Mouse (Mus musculus): Measurements from ENCODE around the gene Ak8. TPM values are rescaled to one million over a fixed set of nuclear protein-coding genes. Genes with fewer than 3 reads are reported as not detected.

Gene Ak8
- 0.33 and 0.77 TPM in 2 replicates for polyA plus RNA-seq (2014; fragmentation: Nextera tagmentation; extraction: Ambion mirVana)

DNA sequence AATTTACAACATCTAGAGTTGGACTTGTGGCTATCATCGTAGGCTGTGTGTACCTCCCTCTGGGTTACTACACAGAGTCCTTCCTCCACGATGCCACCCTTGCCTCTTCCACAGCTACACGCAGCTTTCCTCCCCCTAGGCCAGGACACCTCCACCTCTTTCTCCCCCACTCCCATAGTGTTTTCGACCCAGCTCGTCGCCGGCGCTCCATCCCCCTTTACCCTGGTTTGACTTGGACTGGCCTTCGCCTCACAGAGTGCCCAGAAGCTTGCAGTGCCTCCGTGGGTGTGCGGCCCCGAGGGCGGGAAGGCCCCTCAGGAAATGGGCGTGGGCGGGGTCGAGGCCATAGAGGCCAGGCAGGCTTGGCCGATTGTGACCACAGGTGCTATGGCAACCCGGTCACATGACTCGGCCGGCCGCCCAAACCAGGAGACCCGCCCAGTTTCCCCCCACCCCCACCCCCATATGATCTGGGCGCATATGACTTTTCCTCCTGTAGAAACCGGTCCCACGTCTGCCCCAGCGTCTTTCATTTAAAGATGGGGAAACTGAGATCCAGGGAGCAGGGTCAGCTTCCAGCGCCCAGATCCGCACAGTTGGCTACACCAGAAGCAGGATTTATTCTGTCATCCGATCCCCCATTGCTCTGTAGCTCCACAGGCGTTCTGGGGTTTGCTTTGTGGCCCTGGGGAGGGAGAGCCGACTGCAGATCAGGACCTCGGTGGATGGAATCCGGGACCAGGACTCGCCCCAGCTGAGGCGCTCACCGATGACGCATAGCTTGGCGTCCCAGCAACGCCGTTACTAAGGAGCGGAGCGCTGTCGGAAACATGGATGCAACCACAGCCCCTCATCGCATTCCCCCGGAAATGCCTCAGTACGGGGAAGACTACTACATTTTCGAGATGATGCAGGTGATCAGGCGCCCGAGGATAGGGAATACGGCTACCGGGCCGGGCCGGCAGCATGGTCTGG lies at the start of gene Ak8, which contains the start of gene Spaca9:
Gene Ak8 (plus strand): TSS at position 804 of the 975 bp plus-strand sequence.
Gene Spaca9 (minus strand): TSS at position 367 of the 975 bp plus-strand sequence.
- H3K27me3 ChIP-seq (ENCODE audit: control insufficient read depth, insufficient read depth, low read length) = no peaks in the 10 kb centered on the region
- 1% methylated on average over 53 of the region's 53 CpGs for WGBS
- H3K36me3 ChIP-seq (ENCODE audit: control insufficient read depth, insufficient read depth, low read length) = no peaks in the 10 kb centered on the region
- DNase-seq (ENCODE audit: low spot score, missing footprints) = peak; percentile 98
- H3K9me3 ChIP-seq (ENCODE audit: control insufficient read depth, low read length) = no peaks in the 10 kb centered on the region
- no peak within 1 kb of the TSS for H3K27ac ChIP-seq (ENCODE audit: low read depth, low read length)
- H3K9ac ChIP-seq (ENCODE audit: low read length) = peak within 1 kb of the TSS; percentile 74
- peak within 1 kb of the TSS; percentile 63 for H3K4me3 ChIP-seq (ENCODE audit: low read depth, low read length)
- H3K4me2 ChIP-seq = peak within 1 kb of the TSS; percentile 87
- ATAC-seq (ENCODE audit: low FRiP score) = peak; percentile 81
- peaks cover 10% of the 10 kb centered on the region for H3K4me1 ChIP-seq (ENCODE audit: control insufficient read depth, insufficient read depth, low read length)

DNA sequence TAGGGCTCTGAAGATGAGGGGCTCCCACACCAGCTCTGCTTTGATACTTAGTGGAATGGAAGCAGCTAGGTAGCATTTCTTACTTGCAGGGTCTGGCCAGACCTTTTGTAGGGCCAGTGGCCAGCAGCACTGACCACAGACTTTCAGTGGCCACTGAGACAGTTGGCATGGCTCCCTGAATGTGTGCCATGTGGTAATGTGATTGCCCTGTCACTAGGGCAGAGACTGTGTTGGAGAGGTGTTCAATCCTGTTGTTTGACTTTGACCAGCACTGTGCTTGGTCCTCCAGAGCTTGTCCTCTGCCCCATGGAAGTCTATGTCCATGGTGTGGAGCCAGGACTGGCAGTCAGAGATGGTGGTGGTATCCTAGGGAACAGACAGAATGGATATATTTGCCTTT lies 49.4 kb upstream of the Ak8 start:
- Histone ChIP-seq H3K27me3 (ENCODE audit: control insufficient read depth, insufficient read depth, low read length) (no peaks in the 10 kb centered on the region), H3K9ac (ENCODE audit: low read length) (no peak overlapping the region), H3K36me3 (ENCODE audit: control insufficient read depth, insufficient read depth, low read length) (no peaks in the 10 kb centered on the region), H3K9me3 (ENCODE audit: control insufficient read depth, low read length) (no peaks in the 10 kb centered on the region), H3K4me2 (no peak overlapping the region), H3K4me3 (ENCODE audit: low read depth, low read length) (no peak overlapping the region), H3K4me1 (ENCODE audit: control insufficient read depth, insufficient read depth, low read length) (no peaks in the 10 kb centered on the region), H3K27ac (ENCODE audit: low read depth, low read length) (no peak overlapping the region)
- DNase-seq (ENCODE audit: low spot score, missing footprints) (no peak), ATAC-seq (ENCODE audit: low FRiP score) (no peak)

DNA sequence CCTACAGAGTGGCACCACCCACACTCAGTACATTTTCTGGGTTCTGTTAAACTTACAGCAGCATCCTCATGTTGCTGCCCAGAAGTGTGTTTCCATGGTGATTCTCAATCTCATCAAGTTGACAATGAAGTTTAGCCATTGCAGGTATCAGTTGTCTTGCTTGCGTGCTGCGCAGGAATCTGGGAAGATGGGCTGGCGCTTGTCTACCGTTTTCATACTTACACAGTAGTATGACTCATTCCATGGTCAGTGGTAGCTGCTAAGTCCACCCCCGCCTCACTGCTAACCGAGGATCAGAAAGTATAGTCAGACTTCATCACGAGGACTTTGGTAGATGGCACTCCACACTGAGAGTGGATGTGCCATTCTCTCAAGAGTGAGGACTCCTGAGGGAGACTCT lies 46.6 kb upstream of the Ak8 start:
- Histone ChIP-seq H3K9me3 (ENCODE audit: control insufficient read depth, low read length) (no peaks in the 10 kb centered on the region), H3K27me3 (ENCODE audit: control insufficient read depth, insufficient read depth, low read length) (no peaks in the 10 kb centered on the region), H3K36me3 (ENCODE audit: control insufficient read depth, insufficient read depth, low read length) (no peaks in the 10 kb centered on the region), H3K4me3 (ENCODE audit: low read depth, low read length) (no peak overlapping the region), H3K4me1 (ENCODE audit: control insufficient read depth, insufficient read depth, low read length) (no peaks in the 10 kb centered on the region), H3K4me2 (no peak overlapping the region), H3K27ac (ENCODE audit: low read depth, low read length) (no peak overlapping the region), H3K9ac (ENCODE audit: low read length) (no peak overlapping the region)
- DNase-seq (ENCODE audit: low spot score, missing footprints) (no peak), ATAC-seq (ENCODE audit: low FRiP score) (no peak)
- 97% methylated on average over 7 of the region's 7 CpGs for WGBS

DNA sequence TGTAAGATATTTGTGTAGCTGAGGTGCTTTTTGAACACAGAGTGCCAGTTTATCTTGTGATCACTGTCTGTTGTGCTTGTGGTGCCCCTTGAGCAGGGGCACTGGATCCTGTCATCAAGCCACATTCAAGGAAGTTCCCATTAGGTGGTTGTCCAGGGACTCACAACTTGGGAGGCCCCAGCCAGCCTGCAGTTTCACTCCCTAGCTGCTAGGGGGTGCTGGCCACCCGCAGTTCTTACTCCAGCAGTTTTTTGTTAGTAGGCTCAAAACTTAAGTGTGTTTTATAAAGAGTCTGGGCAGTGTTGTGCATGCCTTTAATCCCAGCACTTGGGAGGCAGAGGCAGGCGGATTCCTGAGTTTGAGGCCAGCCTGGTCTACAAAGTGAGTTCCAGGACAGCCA lies 45.7 kb upstream of the Ak8 start:
- no peaks in the 10 kb centered on the region for H3K4me1 ChIP-seq (ENCODE audit: control insufficient read depth, insufficient read depth, low read length)
- H3K36me3 ChIP-seq (ENCODE audit: control insufficient read depth, insufficient read depth, low read length) = peaks cover 4% of the 10 kb centered on the region; the same call in 1 of the 2 replicates
- WGBS = 56% methylated on average over 2 of the region's 2 CpGs
- no peaks in the 10 kb centered on the region for H3K27me3 ChIP-seq (ENCODE audit: control insufficient read depth, insufficient read depth, low read length)
- DNase-seq (ENCODE audit: low spot score, missing footprints) = no peak
- H3K4me3 ChIP-seq (ENCODE audit: low read depth, low read length) = no peak overlapping the region
- no peak overlapping the region for H3K9ac ChIP-seq (ENCODE audit: low read length)
- H3K9me3 ChIP-seq (ENCODE audit: control insufficient read depth, low read length) = no peaks in the 10 kb centered on the region
- no peak overlapping the region for H3K27ac ChIP-seq (ENCODE audit: low read depth, low read length)
- ATAC-seq (ENCODE audit: low FRiP score) = no peak
- no peak overlapping the region for H3K4me2 ChIP-seq

DNA sequence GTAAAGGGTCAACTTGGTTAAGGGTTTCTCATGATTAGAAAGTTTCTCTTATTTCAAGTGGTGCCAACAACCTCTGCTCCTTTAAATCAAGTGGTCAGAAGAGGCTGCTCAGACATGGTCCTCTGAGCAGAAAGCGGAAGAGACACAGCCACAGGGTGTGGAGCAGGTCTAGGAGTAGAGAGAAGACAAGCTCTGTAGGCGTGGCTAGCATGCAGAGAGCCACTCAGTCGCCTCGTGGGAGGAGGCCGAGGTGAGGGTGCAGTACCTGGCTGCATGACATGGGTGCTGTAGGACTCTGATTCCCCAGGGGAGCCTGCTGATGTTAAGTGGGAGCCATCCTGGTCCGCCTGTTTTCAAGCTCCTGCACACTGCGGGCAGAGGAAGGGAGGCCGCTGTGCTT lies 43.7 kb upstream of the Ak8 start:
- no peaks in the 10 kb centered on the region for H3K9me3 ChIP-seq (ENCODE audit: control insufficient read depth, low read length)
- 83% methylated on average over 8 of the region's 8 CpGs for WGBS
- no peaks in the 10 kb centered on the region for H3K27me3 ChIP-seq (ENCODE audit: control insufficient read depth, insufficient read depth, low read length)
- H3K4me3 ChIP-seq (ENCODE audit: low read depth, low read length) = no peak overlapping the region
- no peak for DNase-seq (ENCODE audit: low spot score, missing footprints)
- H3K4me1 ChIP-seq (ENCODE audit: control insufficient read depth, insufficient read depth, low read length) = no peaks in the 10 kb centered on the region
- H3K27ac ChIP-seq (ENCODE audit: low read depth, low read length) = no peak overlapping the region
- no peak overlapping the region for H3K9ac ChIP-seq (ENCODE audit: low read length)
- H3K36me3 ChIP-seq (ENCODE audit: control insufficient read depth, insufficient read depth, low read length) = peaks cover 7% of the 10 kb centered on the region; the same call in 1 of the 2 replicates
- ATAC-seq (ENCODE audit: low FRiP score) = no peak
- no peak overlapping the region for H3K4me2 ChIP-seq

DNA sequence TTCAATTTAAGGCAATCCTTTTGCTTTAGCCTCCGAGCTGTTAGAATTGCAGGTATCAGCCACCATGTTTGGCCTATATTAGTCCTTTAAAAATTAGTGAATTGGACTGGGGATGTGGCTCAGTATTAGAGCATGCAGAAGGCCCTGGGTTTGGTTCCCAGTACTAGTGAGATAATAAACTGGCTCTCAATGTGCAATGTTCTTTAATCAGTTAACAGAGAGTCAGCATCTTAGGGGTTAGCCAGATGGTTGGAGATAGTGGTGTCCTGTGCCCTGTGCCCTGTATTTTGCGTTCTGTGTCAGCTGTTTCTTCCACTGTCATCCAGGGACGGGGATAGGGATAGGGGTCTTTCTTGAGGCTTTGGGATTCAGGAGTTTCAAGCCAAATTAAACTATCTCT lies 37.1 kb upstream of the Ak8 start:
- no peak overlapping the region for H3K27ac ChIP-seq (ENCODE audit: low read depth, low read length)
- H3K27me3 ChIP-seq (ENCODE audit: control insufficient read depth, insufficient read depth, low read length) = no peaks in the 10 kb centered on the region
- ATAC-seq (ENCODE audit: low FRiP score) (no peak), DNase-seq (ENCODE audit: low spot score, missing footprints) (no peak)
- no peak overlapping the region for H3K9ac ChIP-seq (ENCODE audit: low read length)
- no peak overlapping the region for H3K4me3 ChIP-seq (ENCODE audit: low read depth, low read length)
- 94% methylated on average over 3 of the region's 3 CpGs for WGBS
- H3K4me2 ChIP-seq = no peak overlapping the region
- peaks cover 10% of the 10 kb centered on the region; the same call in 1 of the 2 replicates for H3K36me3 ChIP-seq (ENCODE audit: control insufficient read depth, insufficient read depth, low read length)
- no peaks in the 10 kb centered on the region for H3K4me1 ChIP-seq (ENCODE audit: control insufficient read depth, insufficient read depth, low read length)
- no peaks in the 10 kb centered on the region for H3K9me3 ChIP-seq (ENCODE audit: control insufficient read depth, low read length)

DNA sequence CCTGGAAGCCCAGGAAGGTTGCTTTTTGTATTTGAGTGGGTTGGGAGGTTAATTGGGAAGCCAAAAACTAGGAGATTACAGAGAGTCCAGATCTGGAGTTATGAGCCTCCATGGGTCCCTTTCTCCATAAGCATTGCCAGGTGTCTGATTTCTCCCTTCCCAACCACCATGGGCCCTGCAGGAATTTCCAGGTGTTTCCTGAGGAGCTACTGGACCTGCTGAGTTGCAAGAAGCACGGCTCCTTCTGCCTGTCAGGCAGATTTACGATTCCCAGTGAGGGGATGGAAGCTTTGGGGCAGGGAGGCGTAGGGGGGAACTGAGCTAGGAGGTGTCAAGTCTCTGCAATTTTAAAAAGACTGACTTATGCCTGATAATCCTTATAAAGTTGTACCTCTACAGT lies 34.1 kb upstream of the Ak8 start:
- Histone ChIP-seq H3K27me3 (ENCODE audit: control insufficient read depth, insufficient read depth, low read length) (no peaks in the 10 kb centered on the region), H3K4me2 (no peak overlapping the region), H3K4me3 (ENCODE audit: low read depth, low read length) (no peak overlapping the region), H3K9ac (ENCODE audit: low read length) (no peak overlapping the region), H3K27ac (ENCODE audit: low read depth, low read length) (no peak overlapping the region), H3K9me3 (ENCODE audit: control insufficient read depth, low read length) (no peaks in the 10 kb centered on the region), H3K36me3 (ENCODE audit: control insufficient read depth, insufficient read depth, low read length) (0 out of 2 replicates have a peak, but pooled peaks cover 3% of the 10 kb centered on the region), H3K4me1 (ENCODE audit: control insufficient read depth, insufficient read depth, low read length) (no peaks in the 10 kb centered on the region)
- ATAC-seq (ENCODE audit: low FRiP score) = no peak
- WGBS = 89% methylated on average over 3 of the region's 3 CpGs
- DNase-seq (ENCODE audit: low spot score, missing footprints) = no peak

DNA sequence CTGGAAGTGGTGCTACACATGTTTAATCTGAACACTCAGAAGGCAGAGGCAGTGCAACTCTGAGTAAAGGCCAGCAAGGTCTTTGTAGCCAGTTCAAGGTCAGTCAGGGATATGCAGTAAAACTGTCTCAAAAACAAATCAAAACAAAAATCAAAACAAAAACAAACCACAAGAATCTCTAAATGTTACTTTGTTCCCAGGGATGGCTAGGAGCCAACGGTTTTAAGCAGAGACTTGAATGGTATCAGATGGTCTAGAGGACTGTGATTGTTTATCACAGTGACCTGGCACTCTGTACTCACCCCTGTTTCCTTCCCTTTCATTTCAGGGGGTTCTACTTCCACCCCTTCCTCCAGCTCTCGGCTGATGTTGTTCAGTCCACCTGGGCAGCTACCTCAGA lies 28.5 kb upstream of the Ak8 start:
- 91% methylated on average over 2 of the region's 2 CpGs for WGBS
- ATAC-seq (ENCODE audit: low FRiP score) (no peak), DNase-seq (ENCODE audit: low spot score, missing footprints) (no peak)
- H3K9ac ChIP-seq (ENCODE audit: low read length) = no peak overlapping the region
- H3K4me2 ChIP-seq = no peak overlapping the region
- H3K36me3 ChIP-seq (ENCODE audit: control insufficient read depth, insufficient read depth, low read length) = peaks cover 22% of the 10 kb centered on the region
- H3K9me3 ChIP-seq (ENCODE audit: control insufficient read depth, low read length) = no peaks in the 10 kb centered on the region
- H3K27me3 ChIP-seq (ENCODE audit: control insufficient read depth, insufficient read depth, low read length) = no peaks in the 10 kb centered on the region
- H3K27ac ChIP-seq (ENCODE audit: low read depth, low read length) = no peak overlapping the region
- no peaks in the 10 kb centered on the region for H3K4me1 ChIP-seq (ENCODE audit: control insufficient read depth, insufficient read depth, low read length)
- no peak overlapping the region for H3K4me3 ChIP-seq (ENCODE audit: low read depth, low read length)

DNA sequence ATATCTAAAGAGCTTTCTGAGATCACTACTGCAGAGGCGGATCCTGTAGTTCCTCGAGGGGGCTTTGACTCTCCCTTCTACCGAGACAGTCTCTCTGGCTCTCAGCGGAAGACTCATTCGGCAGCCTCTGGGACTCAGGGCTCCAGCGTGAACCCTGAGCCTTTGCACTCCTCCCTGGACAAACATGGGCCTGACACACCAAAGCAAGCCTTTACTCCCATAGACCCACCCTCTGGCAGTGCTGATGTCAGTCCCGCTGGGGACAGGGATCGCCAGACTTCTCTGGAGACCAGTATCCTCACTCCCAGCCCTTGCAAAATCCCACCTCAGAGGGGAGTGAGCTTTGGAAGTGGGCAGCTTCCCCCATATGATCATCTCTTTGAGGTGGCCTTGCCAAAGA lies 24.0 kb upstream of the Ak8 start:
- Histone ChIP-seq H3K27me3 (ENCODE audit: control insufficient read depth, insufficient read depth, low read length) (no peaks in the 10 kb centered on the region), H3K4me2 (no peak overlapping the region), H3K27ac (ENCODE audit: low read depth, low read length) (no peak overlapping the region), H3K36me3 (ENCODE audit: control insufficient read depth, insufficient read depth, low read length) (peaks cover 25% of the 10 kb centered on the region), H3K4me3 (ENCODE audit: low read depth, low read length) (no peak overlapping the region), H3K4me1 (ENCODE audit: control insufficient read depth, insufficient read depth, low read length) (no peaks in the 10 kb centered on the region), H3K9ac (ENCODE audit: low read length) (no peak overlapping the region), H3K9me3 (ENCODE audit: control insufficient read depth, low read length) (no peaks in the 10 kb centered on the region)
- 95% methylated on average over 8 of the region's 8 CpGs for WGBS
- no peak for ATAC-seq (ENCODE audit: low FRiP score)
- no peak for DNase-seq (ENCODE audit: low spot score, missing footprints)

Measured in midbrain, embryonic 11.5 days (tissue).